Mouse (Mus musculus) limb, embryonic 10.5 days (tissue): ENCODE results near the gene Eefsec. TPM values are rescaled to one million over a fixed set of nuclear protein-coding genes. Genes with fewer than 3 reads are reported as not detected.

Source experiments
- DNase-seq: peaks from one replicate; pipeline ENCODE4 v3.0.0-alpha.2; 2017; ENCODE audit warnings: low spot score
- H3K27ac ChIP-seq: fragments of 300-500 bp; sonication (generic); 2 replicates; pipeline ENCODE4 v1.5.1; 2016; ENCODE audit warnings: mild to moderate bottlenecking
- H3K27me3 ChIP-seq: fragments of 300-500 bp; sonication (generic); 2 replicates; pipeline ENCODE4 v1.6.1; 2016; ENCODE audit warnings: low read depth, mild to moderate bottlenecking; ENCODE audit not compliant: poor library complexity, severe bottlenecking
- H3K36me3 ChIP-seq: fragments of 300-500 bp; sonication (generic); 2 replicates; pipeline ENCODE4 v1.6.1; 2016; ENCODE audit warnings: mild to moderate bottlenecking, moderate library complexity
- H3K4me1 ChIP-seq: fragments of 300-500 bp; sonication (generic); 2 replicates; pipeline ENCODE4 v1.6.1; 2016
- H3K4me3 ChIP-seq: fragments of 300-500 bp; sonication (generic); 2 replicates; pipeline ENCODE4 v1.5.1; 2016; ENCODE audit warnings: mild to moderate bottlenecking, moderate library complexity
- H3K9me3 ChIP-seq: fragments of 300-500 bp; sonication (generic); replicated peaks from 2 replicates; pipeline ENCODE4 v1.6.1; 2016; ENCODE audit warnings: mild to moderate bottlenecking
- WGBS: fragments of 180-500 bp; shearing (Covaris S2); methylation state at CpG from one replicate; pipeline ENCODE4 v1.1.7; 2016; 5-methylcytosine and 5-hydroxymethylcytosine counted together
- polyA plus RNA-seq: library from polyadenylated mRNA; unstranded; fragments of >200 nt; fragmentation: Nextera tagmentation; extraction: Ambion mirVana; gene quantifications from 2 replicates; pipeline ENCODE4 v1.2.1, GENCODE M21; 2016

Gene Eefsec
- polyA plus RNA-seq, 1 experiment from 2014 or later: 44.2 TPM

GRCm38 (mm10) chr6:88207403-88208033, 238.8 kb downstream of the Eefsec start:
- Histone ChIP-seq H3K9me3 (no peaks in the 10 kb centered on the region), H3K27ac (no peak overlapping the region), H3K27me3 (peaks cover 78% of the 10 kb centered on the region), H3K4me3 (no peak overlapping the region), H3K4me1 (peaks cover 28% of the 10 kb centered on the region), H3K36me3 (no peaks in the 10 kb centered on the region)
- 89% methylated on average over 10 of the region's 10 CpGs for WGBS
- DNase-seq: no peak

Other genes with a start within 250 kb of the Eefsec start
- gene Dnajb8, start 224.3 kb downstream of the Eefsec start, polyA plus RNA-seq: not detected in 2 replicates
- 235 and 258 TPM in 2 replicates for gene Ruvbl1, start 18.9 kb upstream of the Eefsec start, polyA plus RNA-seq
- 231 and 238 TPM in 2 replicates for gene Sec61a1, start 72.4 kb upstream of the Eefsec start, polyA plus RNA-seq
- gene Kbtbd12, start 191.4 kb upstream of the Eefsec start, polyA plus RNA-seq: 0.21 TPM in 1 of 2 replicates, not detected in the other